Comparison of ENCODE assay signal across 8 mouse cellular contexts in the genomic region with DNA sequence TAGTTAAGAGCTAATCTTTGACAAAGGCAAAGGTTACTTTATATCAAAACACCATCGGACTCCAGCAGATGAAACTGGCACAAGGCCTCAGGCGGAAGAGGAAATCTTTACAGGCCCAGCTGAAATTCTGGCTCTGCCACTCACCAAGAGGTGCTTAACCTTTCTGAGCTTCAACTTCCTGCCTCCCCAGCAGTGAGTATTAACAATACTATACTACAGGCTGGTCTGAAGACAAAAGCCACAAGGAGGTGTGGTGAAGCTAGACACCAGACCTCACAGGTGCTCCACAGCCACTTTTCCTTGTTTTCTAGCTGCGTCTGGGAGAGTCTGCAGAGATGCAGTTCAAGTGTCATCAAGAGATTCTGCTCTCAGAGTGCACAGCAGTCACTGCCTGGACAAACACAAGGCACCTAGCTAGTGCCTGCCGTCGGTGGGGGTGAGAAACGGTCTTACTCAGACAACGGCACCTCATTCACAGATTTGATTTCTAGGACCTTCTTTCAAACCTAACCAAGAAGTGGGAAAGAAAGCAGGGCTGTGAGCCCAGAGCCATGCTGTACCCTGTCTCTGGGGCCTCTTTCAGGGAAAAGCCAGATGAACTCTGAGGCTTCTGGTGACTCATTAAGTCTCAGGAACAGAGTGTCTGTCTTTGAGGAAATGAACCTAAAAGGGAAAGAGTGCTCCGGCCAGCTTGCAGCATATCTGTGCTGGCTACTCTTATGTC. TPM values are rescaled to one million over a fixed set of nuclear protein-coding genes. Genes with fewer than 3 reads are reported as not detected.
A peak's percentile ranks its signal among the peaks of the same experiment; 100 is the strongest.
DNase-seq lines count a peak whose midpoint lies in the region; ATAC-seq lines count a peak whose summit lies in the region.

No protein-coding gene starts in this region.

- H3K4me1 ChIP-seq in kidney, embryonic 14.5 days (ENCODE audit: control insufficient read depth, insufficient read depth, low read length), result peaks cover 20% of the 10 kb centered on the region
- H3K4me1 ChIP-seq in megakaryocyte, embryonic 14.5 days, result peaks cover 100% of the 10 kb centered on the region

- H3K36me3 ChIP-seq in kidney, embryonic 14.5 days (ENCODE audit: control insufficient read depth, insufficient read depth, low read length), result peaks cover 14% of the 10 kb centered on the region
- H3K36me3 ChIP-seq in megakaryocyte, embryonic 14.5 days (replicated peaks; ENCODE audit: low read length), result peaks cover 75% of the 10 kb centered on the region

- peak overlapping the region; percentile 70 for H3K27ac ChIP-seq in kidney, embryonic 14.5 days (ENCODE audit: low read depth, low read length)

- no peak overlapping the region for H3K4me3 ChIP-seq in kidney, embryonic 14.5 days (ENCODE audit: low read length)
- peak overlapping the region; percentile 86 for H3K4me3 ChIP-seq in megakaryocyte, embryonic 14.5 days (replicated peaks)

- 34% methylated on average over 8 of the region's 8 CpGs for WGBS in kidney, embryonic 14.5 days

- peak; percentile 61 to 76 for DNase-seq in lung, adult 18-20 months
- DNase-seq in lung, postnatal 14 days, result no peak
- peak; percentile 31 for DNase-seq in c-Kit-positive CD71-positive TER-119-negative erythroid progenitor cells, embryonic 14.5 days (ENCODE audit: low read depth)
- DNase-seq in ovary, postnatal 14 days (ENCODE audit: low spot score), result no peak
- DNase-seq in ovary, postnatal 10 days (ENCODE audit: low spot score), result no peak
- no peak for DNase-seq in layer of hippocampus, adult 8-10 months (ENCODE audit: low spot score in 2 of 2)

- no peaks in the 10 kb centered on the region for H3K9me3 ChIP-seq in kidney, embryonic 14.5 days (ENCODE audit: control insufficient read depth, low read length)
- peaks cover 6% of the 10 kb centered on the region for H3K9me3 ChIP-seq in megakaryocyte, embryonic 14.5 days

- H3K27me3 ChIP-seq in kidney, embryonic 14.5 days (ENCODE audit: control insufficient read depth, insufficient read depth, low read length), result no peaks in the 10 kb centered on the region
- H3K27me3 ChIP-seq in megakaryocyte, embryonic 14.5 days (replicated peaks), result no peaks in the 10 kb centered on the region

- no peak overlapping the region for H3K4me2 ChIP-seq in kidney, embryonic 14.5 days (replicated peaks; ENCODE audit: low read depth, low read length)

- ATAC-seq in kidney, embryonic 14.5 days (ENCODE audit: low FRiP score, low TSS enrichment), result no peak

- H3K9ac ChIP-seq in kidney, embryonic 14.5 days (ENCODE audit: low read depth, low read length), result no peak overlapping the region

RNA-seq across cellular contexts. Expression of a gene that starts 18.8 kb away (rescaled TPM):
- polyA plus RNA-seq in kidney, embryonic 14.5 days (2014; fragmentation: Nextera tagmentation; extraction: Ambion mirVana), result 27.7 and 49.9 TPM in 2 replicates
- 7.1 and 8.7 TPM in 2 replicates for polyA plus RNA-seq in megakaryocyte, embryonic 14.5 days (2012; ENCODE audit: insufficient read depth, low replicate concordance)
- total RNA-seq in layer of hippocampus, adult 8-10 months (2022), result 10 to 100 TPM; 74.3 to 92.7 (median 82.9) TPM

Comparison
In these comparisons a context has a peak if more than half of its experiments do, and no peak if none do; other contexts are left out.
1. DNase-seq: peak in lung, adult 18-20 months (2 of 2) and c-Kit-positive CD71-positive TER-119-negative erythroid progenitor cells, embryonic 14.5 days (single experiment); none in lung, postnatal 14 days (single experiment), ovary, postnatal 14 days (single experiment), ovary, postnatal 10 days (single experiment) and layer of hippocampus, adult 8-10 months (0 of 2).